Mouse (Mus musculus): ENCODE data around the gene S100a3. TPM values are rescaled to one million over a fixed set of nuclear protein-coding genes. Genes with fewer than 3 reads are reported as not detected.

S100a3 gene
- polyA plus RNA-seq, 1 experiment from 2014 or later = not detected

DNA sequence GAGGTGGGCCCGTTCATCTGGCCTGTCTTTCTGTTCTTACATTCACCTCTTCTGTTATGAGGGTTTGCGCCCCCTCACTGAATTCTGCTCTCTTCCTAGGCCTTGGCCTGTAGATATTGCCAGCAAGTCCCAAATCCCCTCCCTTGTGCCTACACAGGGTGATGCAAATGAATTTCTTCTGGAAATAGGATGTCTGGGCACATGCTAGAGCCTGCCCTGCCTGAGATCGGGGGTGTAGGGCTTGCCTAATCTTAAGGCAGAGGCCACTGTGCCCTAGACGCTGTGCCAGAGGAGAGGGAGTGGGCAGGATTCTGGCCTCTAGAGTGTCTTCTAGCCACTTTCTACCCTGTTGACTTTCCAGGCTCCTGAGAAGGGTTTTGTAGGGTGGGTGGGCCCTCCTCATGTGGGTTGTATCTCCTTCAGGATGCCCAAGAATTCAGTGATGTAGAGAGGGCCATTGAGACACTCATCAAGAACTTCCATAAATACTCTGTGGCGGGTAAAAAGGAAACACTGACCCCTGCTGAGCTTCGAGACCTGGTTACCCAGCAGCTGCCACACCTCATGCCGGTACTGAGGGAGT lies 33.0 kb upstream of the S100a3 start:
- Histone ChIP-seq H3K9me3 (no peaks in the 10 kb centered on the region), H3K36me3 (no peaks in the 10 kb centered on the region), H3K4me3 (no peak overlapping the region), H3K4me2 (replicated peaks) (no peak overlapping the region), H3K27me3 (peaks cover 4% of the 10 kb centered on the region; the same call in 1 of the 2 replicates), H3K9ac (replicated peaks) (no peak overlapping the region), H3K27ac (replicated peaks) (no peak overlapping the region), H3K4me1 (no peaks in the 10 kb centered on the region)
- WGBS = 88% methylated on average over 7 of the region's 7 CpGs
- no peak for ATAC-seq (ENCODE audit: low FRiP score, low read depth)

DNA sequence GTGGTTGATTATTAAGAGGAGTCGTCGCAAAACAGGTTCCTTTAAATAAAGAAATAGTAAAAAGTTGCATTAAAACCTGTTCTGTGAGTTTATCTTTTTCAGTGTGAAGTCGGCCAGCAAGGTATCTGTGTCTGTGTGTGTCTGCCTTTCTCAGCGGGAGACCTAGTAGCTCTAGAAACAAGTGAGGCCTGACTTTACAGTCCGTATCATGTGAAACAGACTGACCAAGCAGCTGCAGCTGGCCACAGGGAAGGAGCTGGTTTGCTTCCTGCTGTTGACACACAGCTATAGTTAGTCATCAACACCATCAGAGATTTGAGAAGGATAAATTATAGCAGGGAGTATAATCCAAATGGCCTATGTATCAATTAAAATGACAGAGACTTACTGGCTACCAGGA lies 28.7 kb upstream of the S100a3 start:
- Histone ChIP-seq H3K9ac (replicated peaks) (no peak overlapping the region), H3K4me2 (replicated peaks) (no peak overlapping the region), H3K27me3 (peaks cover 5% of the 10 kb centered on the region; the same call in 1 of the 2 replicates), H3K27ac (replicated peaks) (no peak overlapping the region), H3K36me3 (no peaks in the 10 kb centered on the region), H3K4me3 (no peak overlapping the region), H3K4me1 (no peaks in the 10 kb centered on the region), H3K9me3 (no peaks in the 10 kb centered on the region)
- ATAC-seq (ENCODE audit: low FRiP score, low read depth) = no peak
- WGBS = 76% methylated on average over 5 of the region's 5 CpGs

DNA sequence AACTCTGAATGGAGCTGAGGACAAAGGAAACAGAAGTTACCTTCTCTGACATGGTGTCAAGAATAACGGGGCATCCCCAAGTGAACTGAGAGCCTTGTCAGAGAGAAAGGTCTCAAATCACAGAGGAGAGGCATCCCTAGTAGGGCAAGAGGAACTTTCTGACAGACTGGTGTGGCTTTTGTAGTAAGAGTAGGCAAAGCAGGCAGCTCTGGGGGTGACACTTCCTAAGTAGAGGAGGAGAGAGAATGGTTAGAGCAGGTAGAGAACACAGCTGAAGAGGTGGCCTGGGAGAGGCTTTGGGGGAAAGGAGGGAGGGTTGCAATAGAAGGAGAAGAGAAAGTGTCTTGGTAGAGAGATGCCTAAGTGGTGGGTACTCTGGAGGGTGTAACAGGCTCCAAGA lies 24.9 kb upstream of the S100a3 start:
- no peak overlapping the region for H3K4me2 ChIP-seq (replicated peaks)
- no peak overlapping the region for H3K9ac ChIP-seq (replicated peaks)
- H3K4me1 ChIP-seq = 0 out of 2 replicates have a peak, but pooled peaks cover under 1% of the 10 kb centered on the region
- H3K27me3 ChIP-seq = peaks cover 5% of the 10 kb centered on the region; the same call in 1 of the 2 replicates
- no peak overlapping the region for H3K27ac ChIP-seq (replicated peaks)
- no peaks in the 10 kb centered on the region for H3K36me3 ChIP-seq
- no peak overlapping the region for H3K4me3 ChIP-seq
- 65% methylated on average over 1 of the region's 1 CpGs for WGBS
- H3K9me3 ChIP-seq = no peaks in the 10 kb centered on the region
- ATAC-seq (ENCODE audit: low FRiP score, low read depth) = no peak

- 51% methylated on average over 10 of the region's 10 CpGs for WGBS
- H3K9me3 ChIP-seq = no peaks in the 10 kb centered on the region
- peaks cover 11% of the 10 kb centered on the region for H3K4me1 ChIP-seq
- no peak within 1 kb of the TSS for H3K4me3 ChIP-seq
- no peak within 1 kb of the TSS for H3K9ac ChIP-seq (replicated peaks)
- no peak for ATAC-seq (ENCODE audit: low FRiP score, low read depth)
- no peaks in the 10 kb centered on the region for H3K36me3 ChIP-seq
- H3K27ac ChIP-seq (replicated peaks) = no peak within 1 kb of the TSS
- H3K4me2 ChIP-seq (replicated peaks) = no peak within 1 kb of the TSS
- H3K27me3 ChIP-seq = peaks cover 5% of the 10 kb centered on the region; the same call in 1 of the 2 replicates
These were observed 23.1 kb upstream of the S100a3 start, which contains the start of gene S100a16 for GRCm38 (mm10) chr3:90537141-90537904. Gene S100a16 (plus strand): TSS chr3:90537254.

DNA sequence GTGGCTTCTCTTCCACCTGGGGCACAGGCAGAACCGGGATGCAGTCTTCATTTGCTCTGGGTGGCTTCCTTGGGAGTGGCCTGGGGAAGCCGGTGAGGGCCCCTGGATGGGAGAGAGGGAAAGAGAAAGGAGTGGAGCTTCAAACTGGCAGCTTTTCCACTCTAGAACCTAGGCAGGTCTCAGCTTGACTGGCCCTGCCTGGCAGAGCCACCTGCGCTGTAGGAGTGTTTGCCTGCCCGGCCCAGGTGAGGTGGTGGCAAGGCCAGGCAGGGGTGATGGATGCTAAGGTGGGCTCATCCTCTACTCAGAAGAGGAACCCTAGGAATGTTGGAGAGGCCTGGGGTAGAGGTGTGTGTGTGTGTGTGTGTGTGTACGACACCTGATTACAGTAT lies 22.5 kb upstream of the S100a3 start:
- H3K4me2 ChIP-seq (replicated peaks) = no peak overlapping the region
- no peak for ATAC-seq (ENCODE audit: low FRiP score, low read depth)
- H3K27ac ChIP-seq (replicated peaks) = no peak overlapping the region
- peaks cover 11% of the 10 kb centered on the region for H3K4me1 ChIP-seq
- H3K9ac ChIP-seq (replicated peaks) = no peak overlapping the region
- H3K4me3 ChIP-seq = no peak overlapping the region
- H3K9me3 ChIP-seq = no peaks in the 10 kb centered on the region
- peaks cover 5% of the 10 kb centered on the region; the same call in 1 of the 2 replicates for H3K27me3 ChIP-seq
- 84% methylated on average over 5 of the region's 5 CpGs for WGBS
- no peaks in the 10 kb centered on the region for H3K36me3 ChIP-seq

- WGBS = 31% methylated on average over 4 of the region's 4 CpGs
- Histone ChIP-seq H3K27me3 (peaks cover 5% of the 10 kb centered on the region; the same call in 1 of the 2 replicates), H3K36me3 (no peaks in the 10 kb centered on the region), H3K4me1 (peaks cover 11% of the 10 kb centered on the region), H3K9me3 (no peaks in the 10 kb centered on the region), H3K9ac (replicated peaks) (peak overlapping the region; percentile 44; the same call in 1 of the 2 replicates), H3K4me2 (replicated peaks) (peak overlapping the region; percentile 21; the same call in 1 of the 2 replicates), H3K4me3 (no peak overlapping the region), H3K27ac (replicated peaks) (no peak overlapping the region)
- peak; percentile 69 for ATAC-seq (ENCODE audit: low FRiP score, low read depth)
These were observed 19.5 kb upstream of the S100a3 start for GRCm38 (mm10) chr3:90540904-90541303.

- Histone ChIP-seq H3K27me3 (no peaks in the 10 kb centered on the region), H3K36me3 (no peaks in the 10 kb centered on the region), H3K4me3 (no peak overlapping the region), H3K27ac (replicated peaks) (no peak overlapping the region), H3K4me1 (no peaks in the 10 kb centered on the region), H3K9me3 (no peaks in the 10 kb centered on the region), H3K9ac (replicated peaks) (no peak overlapping the region), H3K4me2 (replicated peaks) (no peak overlapping the region)
- no peak for ATAC-seq (ENCODE audit: low FRiP score, low read depth)
- 66% methylated on average over 5 of the region's 5 CpGs for WGBS
These were observed 10.5 kb upstream of the S100a3 start for GRCm38 (mm10) chr3:90549676-90550420.

- no peak overlapping the region for H3K4me2 ChIP-seq (replicated peaks)
- no peaks in the 10 kb centered on the region for H3K4me1 ChIP-seq
- no peak overlapping the region for H3K4me3 ChIP-seq
- H3K9me3 ChIP-seq = no peaks in the 10 kb centered on the region
- no peak overlapping the region for H3K27ac ChIP-seq (replicated peaks)
- no peak overlapping the region for H3K9ac ChIP-seq (replicated peaks)
- 95% methylated on average over 2 of the region's 2 CpGs for WGBS
- no peaks in the 10 kb centered on the region for H3K36me3 ChIP-seq
- H3K27me3 ChIP-seq = no peaks in the 10 kb centered on the region
- no peak for ATAC-seq (ENCODE audit: low FRiP score, low read depth)
These were observed 10.0 kb upstream of the S100a3 start for GRCm38 (mm10) chr3:90550421-90550790.

GRCm38 (mm10) chr3:90552231-90552630 lies 8.1 kb upstream of the S100a3 start:
- ATAC-seq (ENCODE audit: low FRiP score, low read depth) = no peak
- H3K4me2 ChIP-seq (replicated peaks) = no peak overlapping the region
- H3K4me3 ChIP-seq = no peak overlapping the region
- H3K27me3 ChIP-seq = no peaks in the 10 kb centered on the region
- H3K4me1 ChIP-seq = peaks cover 4% of the 10 kb centered on the region; the same call in 1 of the 2 replicates
- H3K9me3 ChIP-seq = no peaks in the 10 kb centered on the region
- no peak overlapping the region for H3K9ac ChIP-seq (replicated peaks)
- 96% methylated on average over 2 of the region's 2 CpGs for WGBS
- no peak overlapping the region for H3K27ac ChIP-seq (replicated peaks)
- H3K36me3 ChIP-seq = no peaks in the 10 kb centered on the region

DNA sequence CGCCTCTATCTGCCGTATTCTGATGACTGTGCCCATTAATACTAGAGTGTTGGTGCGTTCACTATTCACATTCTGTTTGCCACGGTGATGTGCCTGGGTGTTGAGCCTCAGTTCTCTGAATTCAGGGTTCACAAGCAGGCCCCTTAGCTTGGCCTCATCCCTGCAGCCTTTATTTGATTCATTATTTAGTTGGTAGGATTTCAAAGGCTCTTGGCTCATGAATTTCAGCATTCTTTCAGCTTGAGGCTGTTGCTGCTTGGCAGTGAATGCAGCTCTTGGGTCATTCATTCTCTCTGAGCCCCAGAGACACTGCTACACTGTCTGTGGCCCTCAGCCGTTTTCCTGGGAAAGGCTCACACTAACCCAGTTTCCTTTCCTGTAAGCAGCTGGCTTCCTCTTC lies 4.4 kb upstream of the S100a3 start:
- 32% methylated on average over 5 of the region's 5 CpGs for WGBS
- H3K27ac ChIP-seq (replicated peaks) = 0 out of 2 replicates have a peak overlapping the region, but pooled peaks have one; percentile 12

DNA sequence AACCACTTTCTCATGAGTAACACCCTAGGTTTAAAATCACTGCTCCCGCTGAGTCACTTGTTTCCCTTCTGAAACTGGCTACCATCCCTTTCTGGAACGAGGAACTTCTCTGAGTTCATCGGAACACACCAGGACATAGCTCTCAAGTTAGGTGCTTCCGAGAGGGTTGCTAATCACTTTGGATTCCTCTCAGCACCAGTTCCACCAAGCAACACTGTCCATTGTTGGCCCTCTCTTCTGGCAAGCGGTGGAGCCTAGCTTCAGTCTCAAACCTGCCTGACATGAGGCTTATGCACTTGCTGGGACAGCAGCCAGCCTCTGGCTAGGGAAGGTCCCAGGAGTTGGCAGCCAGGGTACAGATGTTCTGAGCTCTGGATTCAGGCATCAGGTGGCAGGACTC lies 14.3 kb downstream of the S100a3 start:
- 90% methylated on average over 5 of the region's 5 CpGs for WGBS
- Histone ChIP-seq H3K4me3 (no peak overlapping the region), H3K36me3 (no peaks in the 10 kb centered on the region), H3K27ac (replicated peaks) (no peak overlapping the region), H3K9ac (replicated peaks) (no peak overlapping the region), H3K27me3 (no peaks in the 10 kb centered on the region), H3K9me3 (no peaks in the 10 kb centered on the region), H3K4me2 (replicated peaks) (no peak overlapping the region), H3K4me1 (no peaks in the 10 kb centered on the region)
- no peak for ATAC-seq (ENCODE audit: low FRiP score, low read depth)

More for the DNA sequence above, 4.4 kb upstream of the S100a3 start:
- H3K36me3 ChIP-seq = no peaks in the 10 kb centered on the region
- H3K27me3 ChIP-seq = no peaks in the 10 kb centered on the region
- ATAC-seq (ENCODE audit: low FRiP score, low read depth) = peak; percentile 63
- no peak overlapping the region for H3K4me2 ChIP-seq (replicated peaks)
- H3K4me1 ChIP-seq = peaks cover 4% of the 10 kb centered on the region; the same call in 1 of the 2 replicates
- H3K9ac ChIP-seq (replicated peaks) = no peak overlapping the region
- H3K4me3 ChIP-seq = no peak overlapping the region
- no peaks in the 10 kb centered on the region for H3K9me3 ChIP-seq

DNA sequence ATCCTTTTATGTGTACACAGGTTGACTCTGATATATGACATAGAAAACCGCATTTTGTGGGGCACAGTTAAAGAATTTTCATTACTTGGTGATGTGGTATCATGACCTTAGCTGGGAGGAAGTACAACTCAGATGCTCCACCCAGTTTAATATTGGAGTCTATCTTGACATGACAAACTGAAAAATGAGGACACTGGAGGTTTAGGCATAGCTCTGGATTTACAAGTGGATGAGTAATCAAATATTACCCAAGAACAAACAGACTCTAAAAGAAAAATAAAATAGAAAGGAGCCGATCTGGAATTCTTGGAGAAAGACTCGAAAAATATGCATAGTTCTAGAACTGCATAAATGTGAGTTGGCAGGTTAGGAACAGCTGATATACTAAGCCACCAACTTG lies 14.9 kb downstream of the S100a3 start:
- Histone ChIP-seq H3K4me1 (no peaks in the 10 kb centered on the region), H3K4me2 (replicated peaks) (no peak overlapping the region), H3K9ac (replicated peaks) (no peak overlapping the region), H3K27me3 (no peaks in the 10 kb centered on the region), H3K4me3 (no peak overlapping the region), H3K27ac (replicated peaks) (no peak overlapping the region), H3K36me3 (no peaks in the 10 kb centered on the region), H3K9me3 (no peaks in the 10 kb centered on the region)
- no peak for ATAC-seq (ENCODE audit: low FRiP score, low read depth)
- WGBS = 84% methylated on average over 3 of the region's 3 CpGs

Data from midbrain, embryonic 12.5 days (tissue).